Mouse (Mus musculus) spleen, postnatal 4 days (tissue): ENCODE data around the gene Cacna1a.
A peak's percentile ranks its signal among the peaks of the same experiment; 100 is the strongest.

Experiments
- DNase-seq, 2 experiments: peaks; one replicate each; pipeline ENCODE4 v3.0.0; 2022; ENCODE audit warnings: low spot score in 2 of 2

The Cacna1a gene

DNA sequence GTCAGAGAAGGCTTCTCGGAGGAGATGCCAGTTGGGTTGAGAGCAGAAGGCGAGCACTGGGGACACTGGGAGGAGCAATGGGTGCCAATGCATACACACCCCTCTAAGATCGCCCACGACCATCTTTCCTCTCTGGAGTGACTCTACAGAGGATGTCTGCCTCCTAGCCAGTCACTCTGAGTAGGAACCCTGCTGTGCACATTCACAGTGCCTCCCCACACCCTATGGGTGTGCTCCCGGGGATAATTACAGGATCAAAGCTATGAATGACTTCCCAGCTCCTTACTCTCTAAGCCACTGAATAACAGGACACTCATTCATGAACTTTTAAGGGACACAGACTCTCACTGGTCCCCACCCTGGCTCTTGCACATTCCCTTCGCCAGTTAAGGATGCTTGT lies 151.1 kb downstream of the Cacna1a start:
- DNase-seq = no peak

- DNase-seq = no peak
Observed at GRCm38 (mm10) chr8:84542481-84542880, 154.2 kb downstream of the Cacna1a start.

- DNase-seq = no peak
Observed at GRCm38 (mm10) chr8:84545522-84545921, 157.3 kb downstream of the Cacna1a start.

GRCm38 (mm10) chr8:84552457-84552856 lies 164.2 kb downstream of the Cacna1a start:
- no peak for DNase-seq

DNA sequence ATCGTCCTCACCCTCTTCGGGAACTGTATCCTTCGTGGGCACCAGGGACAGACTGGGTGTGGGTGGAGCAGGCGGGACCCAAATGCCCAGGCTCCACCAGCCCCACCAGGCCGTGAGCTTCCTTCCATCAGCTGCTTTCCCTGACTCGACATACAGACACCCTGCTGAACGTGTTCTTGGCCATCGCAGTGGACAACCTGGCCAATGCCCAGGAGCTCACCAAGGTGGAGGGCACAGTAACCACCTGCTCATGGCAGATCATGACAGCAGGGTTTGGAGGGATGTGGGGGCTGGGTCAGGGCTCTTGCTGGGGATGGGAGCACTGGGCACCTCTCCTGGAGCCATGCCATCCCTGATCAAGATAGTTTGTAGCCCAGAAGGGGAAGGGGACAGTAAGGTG lies 164.9 kb downstream of the Cacna1a start:
- no peak for DNase-seq

DNA sequence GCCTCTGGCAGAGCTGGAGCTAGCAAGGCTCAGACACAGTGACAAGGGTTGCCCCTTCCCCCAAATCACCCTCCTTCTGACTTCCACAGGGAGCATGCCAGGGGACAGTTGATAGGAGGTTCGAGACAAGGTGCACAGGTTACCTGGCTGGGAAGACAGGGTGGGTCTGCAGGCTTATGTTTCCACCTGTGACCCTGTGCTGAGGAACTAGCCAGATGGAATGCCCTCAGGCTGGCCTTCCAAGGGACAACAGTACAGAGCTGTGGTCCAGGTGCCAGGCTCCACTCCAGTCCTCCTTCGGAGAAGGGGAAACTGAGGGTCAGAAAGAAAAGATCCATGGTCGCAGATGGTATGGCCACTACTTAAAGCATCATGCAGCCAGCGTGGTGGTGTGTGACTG lies 165.4 kb downstream of the Cacna1a start:
- DNase-seq = no peak

DNA sequence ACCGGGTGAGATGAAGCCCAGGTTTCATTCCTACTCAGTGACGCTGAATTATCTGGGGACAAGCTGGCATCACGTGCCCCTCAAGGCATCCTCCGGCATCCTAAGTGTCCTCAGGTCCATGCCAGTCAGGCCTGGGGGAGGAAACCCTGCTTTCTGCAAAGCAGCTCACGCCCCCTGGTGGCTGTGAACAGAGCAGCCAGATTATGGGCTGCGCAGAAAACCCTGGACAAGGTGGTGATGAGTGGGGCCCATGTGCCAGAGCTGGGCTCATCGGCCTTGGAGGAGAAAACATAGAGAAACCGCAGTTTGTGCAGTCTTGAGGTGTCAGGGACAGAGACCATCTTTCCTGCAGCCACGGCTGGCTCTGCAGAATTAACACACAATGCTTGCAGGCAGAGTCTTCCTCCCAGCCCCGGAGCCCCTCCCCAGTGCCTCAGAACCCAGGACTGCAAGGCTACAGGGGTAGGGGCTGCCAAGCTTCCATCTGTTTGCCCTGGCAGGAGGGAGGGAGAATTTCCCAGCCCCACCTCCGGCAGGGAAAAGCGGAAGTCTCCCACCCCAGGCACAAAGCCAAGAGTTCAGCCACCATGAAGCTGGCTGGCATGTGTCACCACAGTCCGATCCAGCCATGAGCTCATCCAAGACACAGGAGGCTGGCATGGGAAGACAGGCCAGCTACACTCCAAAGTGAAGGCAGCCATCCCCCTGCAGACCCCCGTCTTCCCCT lies 166.2 kb downstream of the Cacna1a start:
- peak; percentile 51 to 79 for DNase-seq

DNA sequence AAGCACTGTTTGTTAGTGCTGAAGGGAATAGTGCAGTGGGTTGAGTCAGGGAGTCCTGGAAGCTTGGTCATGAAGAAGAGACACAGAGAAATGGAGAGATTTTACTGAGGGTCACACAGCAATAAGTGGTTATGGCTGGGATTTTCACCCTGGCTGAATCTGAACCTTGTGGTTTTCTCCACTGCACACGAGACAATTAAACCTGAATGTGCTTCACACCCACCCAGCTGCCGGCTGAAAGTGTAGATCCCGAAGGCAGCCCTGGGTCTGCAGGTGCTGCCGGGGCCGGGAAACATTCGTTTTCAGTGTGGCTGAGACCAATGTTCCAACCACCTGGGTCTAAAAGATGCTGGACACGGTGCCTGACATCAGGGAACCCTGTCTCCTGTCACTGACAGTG lies 167.0 kb downstream of the Cacna1a start:
- no peak for DNase-seq

GRCm38 (mm10) chr8:84557936-84558335 lies 169.7 kb downstream of the Cacna1a start:
- DNase-seq = no peak

GRCm38 (mm10) chr8:84559121-84559604 lies 170.9 kb downstream of the Cacna1a start:
- DNase-seq = no peak

GRCm38 (mm10) chr8:84561698-84562097 lies 173.5 kb downstream of the Cacna1a start:
- DNase-seq = no peak

DNA sequence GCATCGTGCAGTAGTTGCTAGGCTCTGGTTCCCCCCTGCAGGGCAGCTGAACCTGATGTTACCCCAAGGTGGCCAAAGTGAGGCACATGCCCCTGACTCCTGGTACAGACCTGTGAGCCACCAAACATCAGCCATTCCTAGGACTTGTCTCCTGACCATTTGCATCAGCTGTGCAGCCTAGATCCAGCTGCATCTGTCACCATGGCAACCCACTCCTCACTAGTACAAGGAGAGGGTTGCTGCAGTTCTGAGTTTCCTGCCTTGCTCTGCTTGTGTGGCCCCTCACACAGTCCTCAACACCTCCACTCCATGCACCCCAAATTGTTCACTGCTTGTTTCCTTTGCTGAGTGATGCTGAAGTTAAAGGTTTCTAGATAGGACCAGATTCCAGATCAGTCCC lies 175.8 kb downstream of the Cacna1a start:
- no peak for DNase-seq

- DNase-seq = no peak
Observed at GRCm38 (mm10) chr8:84565577-84566360, 177.5 kb downstream of the Cacna1a start.

DNA sequence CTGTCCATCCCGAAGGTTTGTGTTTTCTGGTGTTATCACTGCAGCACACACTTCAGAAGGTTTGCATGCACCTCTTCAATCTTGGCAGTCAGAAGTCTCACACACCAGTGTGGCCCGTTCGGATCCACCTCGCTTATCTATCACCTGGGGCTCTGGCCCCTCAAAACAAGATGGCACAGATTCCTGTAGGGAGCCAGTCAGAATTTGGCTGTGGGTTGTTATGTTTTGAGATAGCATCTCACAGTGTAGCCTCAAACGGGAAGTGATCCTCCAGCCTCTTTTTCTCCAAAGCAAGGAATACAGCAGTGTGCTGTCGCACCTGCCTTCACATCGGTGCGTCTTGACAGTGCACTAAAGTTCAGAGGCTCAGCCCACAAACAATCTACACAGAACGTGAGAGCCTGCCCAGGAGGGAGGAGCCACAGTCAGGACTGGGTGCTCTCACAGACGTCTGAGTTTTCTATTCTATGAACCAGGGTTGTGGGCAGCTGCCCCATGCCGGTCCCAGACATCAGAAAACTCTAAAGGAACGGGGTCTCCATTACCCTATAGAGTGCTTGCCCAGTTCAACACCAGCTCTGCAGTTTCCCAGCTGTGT lies 178.7 kb downstream of the Cacna1a start:
- DNase-seq = no peak

DNA sequence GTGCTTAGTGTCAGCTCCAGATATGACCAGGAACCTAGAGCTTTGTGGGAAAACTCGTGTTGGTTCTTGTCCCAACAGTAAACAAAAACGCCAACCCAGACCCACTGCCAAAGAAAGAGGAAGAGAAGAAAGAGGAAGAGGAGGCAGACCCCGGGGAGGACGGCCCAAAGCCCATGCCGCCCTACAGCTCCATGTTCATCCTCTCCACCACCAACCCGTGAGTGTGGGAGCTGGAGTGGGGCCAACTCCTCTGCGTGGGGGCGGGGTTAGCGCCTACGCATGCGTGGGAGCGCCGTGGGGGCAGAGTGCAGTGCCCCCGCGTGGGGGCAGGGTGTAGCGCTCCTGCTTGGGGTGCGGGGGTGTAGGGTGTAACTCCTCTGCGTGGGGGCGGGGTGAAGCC lies 179.3 kb downstream of the Cacna1a start:
- peak; percentile 54 to 78 for DNase-seq

DNA sequence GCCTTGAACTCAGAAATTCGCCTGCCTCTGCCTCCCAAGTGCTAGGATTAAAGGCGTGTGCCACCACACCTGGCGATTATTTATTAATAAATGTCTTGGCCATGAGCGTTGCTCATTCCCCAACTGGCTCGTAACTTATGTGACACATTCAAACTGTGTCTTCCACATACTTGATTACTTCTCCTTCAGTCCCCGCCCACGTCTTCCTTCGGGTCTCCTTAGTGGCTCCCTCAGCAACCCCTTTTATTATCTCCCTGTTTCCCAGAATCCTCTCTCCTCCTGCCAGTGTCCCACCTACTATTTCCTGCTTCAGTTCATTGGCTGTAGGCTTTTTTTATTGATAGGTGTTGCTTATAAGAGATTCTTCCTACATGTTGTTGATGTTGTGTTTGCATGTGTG lies 180.5 kb downstream of the Cacna1a start:
- no peak for DNase-seq

DNA sequence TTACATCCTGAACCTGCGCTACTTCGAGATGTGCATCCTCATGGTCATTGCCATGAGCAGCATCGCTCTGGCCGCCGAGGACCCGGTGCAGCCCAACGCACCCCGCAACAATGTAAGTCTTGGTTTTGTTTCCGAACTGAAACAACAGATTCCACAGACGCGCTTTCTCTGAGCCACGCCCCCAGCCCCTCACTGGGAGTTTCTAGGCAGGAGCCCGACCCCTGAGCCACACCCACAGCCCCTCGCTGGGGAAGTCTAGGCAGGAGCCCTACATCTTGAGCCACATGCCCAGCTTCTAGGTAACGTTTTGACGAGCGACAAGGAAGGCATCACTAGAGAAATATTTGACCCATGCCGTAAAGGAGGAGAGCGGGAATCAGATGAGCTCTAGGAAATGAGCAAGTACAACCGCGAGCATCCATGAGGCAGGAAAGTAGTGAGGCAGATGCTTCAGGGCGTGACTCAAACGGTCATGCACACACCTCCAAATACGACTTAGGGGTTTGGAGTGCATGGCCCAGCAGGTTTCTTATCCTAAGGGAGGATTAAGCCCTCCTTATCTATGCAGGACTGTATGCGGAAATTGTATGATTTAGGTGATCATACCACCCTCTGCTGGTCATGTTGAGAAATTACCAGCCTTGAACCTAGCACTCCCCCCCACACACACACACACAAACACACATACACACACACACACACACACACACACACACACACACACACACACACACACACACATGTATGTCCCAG lies 181.9 kb downstream of the Cacna1a start:
- no peak for DNase-seq

GRCm38 (mm10) chr8:84577432-84577831 lies 189.2 kb downstream of the Cacna1a start:
- DNase-seq = no peak

GRCm38 (mm10) chr8:84579595-84579994 lies 191.4 kb downstream of the Cacna1a start:
- DNase-seq = peak in 1 of 2 experiments; percentile 47

GRCm38 (mm10) chr8:84585311-84585710 lies 197.1 kb downstream of the Cacna1a start:
- no peak for DNase-seq

GRCm38 (mm10) chr8:84586221-84586620 lies 198.0 kb downstream of the Cacna1a start:
- DNase-seq = no peak

- DNase-seq = peak; percentile 82 to 88
Observed at GRCm38 (mm10) chr8:84588498-84588897, 200.3 kb downstream of the Cacna1a start.
